ENCODE assay signal across 8 mouse cellular contexts in the genomic region with DNA sequence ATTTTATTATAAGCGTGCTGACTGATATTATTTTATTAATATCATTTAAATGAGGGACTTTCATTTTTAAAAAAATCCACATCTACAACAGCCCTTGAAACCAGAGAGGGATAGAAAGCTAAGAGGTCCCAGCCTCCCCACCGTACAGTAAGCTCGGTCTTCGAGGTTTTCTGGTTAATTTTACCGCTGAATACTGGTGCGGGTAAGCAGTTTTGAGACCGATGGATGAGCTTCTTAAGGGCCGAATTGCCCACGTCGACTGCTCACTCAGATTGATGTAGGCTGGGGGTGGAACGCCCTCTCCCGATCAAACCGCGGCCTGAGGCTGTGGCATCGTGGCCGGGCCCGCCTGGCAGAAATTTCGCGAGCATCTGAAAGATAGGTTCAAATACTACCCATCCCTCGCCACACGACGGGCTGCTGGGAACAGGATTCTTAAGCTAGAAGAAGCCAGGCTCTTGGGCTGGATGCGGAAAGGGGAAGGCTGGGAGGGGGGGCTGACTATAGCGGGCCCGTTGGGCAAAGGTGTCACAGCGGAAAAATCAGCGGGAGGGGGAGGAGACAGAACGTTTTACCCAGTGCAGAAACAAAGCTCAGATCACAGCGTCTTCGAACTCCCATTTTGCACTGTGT. TPM values are rescaled to one million over a fixed set of nuclear protein-coding genes. Genes with fewer than 3 reads are reported as not detected.
A peak's percentile ranks its signal among the peaks of the same experiment; 100 is the strongest.
DNase-seq lines count a peak whose midpoint lies in the region; ATAC-seq and TF ChIP-seq lines count a peak whose summit lies in the region.

No protein-coding gene starts in this region.

- H3K4me2 ChIP-seq in heart, embryonic 12.5 days = peak overlapping the region; percentile 26
- peak overlapping the region; percentile 96 for H3K4me2 ChIP-seq in forebrain, embryonic 13.5 days

- no peak for TF ChIP-seq CTCF in brain, embryonic 14.5 days (IDR thresholded peaks at IDR 0.05; ENCODE audit: borderline replicate concordance, extremely low read depth, insufficient read depth, insufficient read length)

- peaks cover 71% of the 10 kb centered on the region for H3K27me3 ChIP-seq in heart, embryonic 12.5 days (replicated peaks)
- H3K27me3 ChIP-seq in forebrain, embryonic 13.5 days = peaks cover 54% of the 10 kb centered on the region

- H3K4me3 ChIP-seq in heart, embryonic 12.5 days = peak overlapping the region; percentile 18
- peak overlapping the region; percentile 63 for H3K4me3 ChIP-seq in forebrain, embryonic 13.5 days

- 6% methylated on average over 30 of the region's 30 CpGs for WGBS in heart, embryonic 12.5 days
- WGBS in forebrain, embryonic 13.5 days = 1% methylated on average over 30 of the region's 30 CpGs

- no peak for ATAC-seq in heart, embryonic 12.5 days (ENCODE audit: insufficient number of reproducible peaks, low FRiP score)
- no peak for ATAC-seq in forebrain, embryonic 13.5 days

- intact Hi-C loops in heart, postnatal 10 days (cut with DNase I) = no loop called here

- peaks cover 30% of the 10 kb centered on the region for H3K4me1 ChIP-seq in heart, embryonic 12.5 days (replicated peaks)
- H3K4me1 ChIP-seq in forebrain, embryonic 13.5 days = peaks cover 59% of the 10 kb centered on the region

- H3K36me3 ChIP-seq in heart, embryonic 12.5 days = no peaks in the 10 kb centered on the region
- H3K36me3 ChIP-seq in forebrain, embryonic 13.5 days (ENCODE audit: poor library complexity, severe bottlenecking) = no peaks in the 10 kb centered on the region

- no peak overlapping the region for H3K27ac ChIP-seq in heart, embryonic 12.5 days (ENCODE audit: poor library complexity, severe bottlenecking)
- H3K27ac ChIP-seq in forebrain, embryonic 13.5 days = peak overlapping the region; percentile 83

- no peak for TF ChIP-seq POLR2A in brain, embryonic 14.5 days (IDR thresholded peaks at IDR 0.05; ENCODE audit: borderline replicate concordance, extremely low read depth, insufficient read depth, insufficient read length, poor library complexity, severe bottlenecking)

- no peak for DNase-seq in heart, postnatal 10 days
- DNase-seq in brain, embryonic 14.5 days (ENCODE audit: low read depth) = peak; percentile 32
- peak; percentile 46 for DNase-seq in lung, postnatal 10 days
- no peak for DNase-seq in ovary, postnatal 14 days (ENCODE audit: low spot score)
- DNase-seq in thymus, postnatal 25 days = no peak
- no peak for DNase-seq in gastrocnemius, postnatal 4 days (ENCODE audit: low spot score in 2 of 2)

- H3K9me3 ChIP-seq in heart, embryonic 12.5 days (replicated peaks) = no peaks in the 10 kb centered on the region
- H3K9me3 ChIP-seq in forebrain, embryonic 13.5 days (replicated peaks) = no peaks in the 10 kb centered on the region

- no peak overlapping the region for H3K9ac ChIP-seq in heart, embryonic 12.5 days
- H3K9ac ChIP-seq in forebrain, embryonic 13.5 days = peak overlapping the region; percentile 85

RNA-seq across cellular contexts. Expression of gene Mapt, which starts 2.5 kb away (rescaled TPM):
- 0.41 and 0.98 TPM in 2 replicates for polyA plus RNA-seq in heart, embryonic 12.5 days (2016; fragmentation: Nextera tagmentation; extraction: Ambion mirVana)
- 10 to 100 TPM; 40.7 to 52.8 TPM for total RNA-seq in heart, postnatal 10 days (2021)
- 305 and 557 TPM in 2 replicates for polyA plus RNA-seq in brain, embryonic 14.5 days (2012; rRNA removed)
- polyA plus RNA-seq in forebrain, embryonic 13.5 days (2015; fragmentation: Nextera tagmentation; extraction: Ambion mirVana) = 277 and 315 TPM in 2 replicates
- total RNA-seq in gastrocnemius, postnatal 4 days (2021) = 10 to 100 TPM; 24.6 to 26.4 TPM

RNA-seq across cellular contexts. Expression of gene Sppl2c, which starts 47.6 kb away (rescaled TPM):
- not detected in 2 replicates for polyA plus RNA-seq in heart, embryonic 12.5 days (2016; fragmentation: Nextera tagmentation; extraction: Ambion mirVana)
- not detected for total RNA-seq in heart, postnatal 10 days (2021)
- polyA plus RNA-seq in brain, embryonic 14.5 days (2012; rRNA removed) = not detected in 2 replicates
- polyA plus RNA-seq in forebrain, embryonic 13.5 days (2015; fragmentation: Nextera tagmentation; extraction: Ambion mirVana) = not detected in 2 replicates
- not detected for total RNA-seq in gastrocnemius, postnatal 4 days (2021)

Comparison
In these comparisons a context has a peak if more than half of its experiments do, and no peak if none do; other contexts are left out.
1. DNase-seq: peak in brain, embryonic 14.5 days (single experiment) and lung, postnatal 10 days (single experiment); none in heart, postnatal 10 days (0 of 2), ovary, postnatal 14 days (single experiment), thymus, postnatal 25 days (single experiment) and gastrocnemius, postnatal 4 days (0 of 2).
2. RNA of gene Mapt, which starts 2.5 kb away (polyA plus RNA-seq): 305 to 557 TPM in brain, embryonic 14.5 days and 277 to 315 TPM in forebrain, embryonic 13.5 days; 0.41 to 0.98 TPM in heart, embryonic 12.5 days; every median in the first group is over 100 times any median in the second.